Mouse (Mus musculus) lung, postnatal 0 days (tissue): Measurements from ENCODE around the gene Ttc16.

Experiments used
- CTCF ChIP-seq: IDR thresholded peaks from 2 replicates; pipeline ENCODE4 v1.5.1; 2016; ENCODE audit warnings: antibody characterized with exemption, mild to moderate bottlenecking
- EP300 ChIP-seq: IDR thresholded peaks from 2 replicates; pipeline ENCODE4 v1.6.1; 2016; ENCODE audit warnings: antibody characterized with exemption, mild to moderate bottlenecking, control low read depth

DNA sequence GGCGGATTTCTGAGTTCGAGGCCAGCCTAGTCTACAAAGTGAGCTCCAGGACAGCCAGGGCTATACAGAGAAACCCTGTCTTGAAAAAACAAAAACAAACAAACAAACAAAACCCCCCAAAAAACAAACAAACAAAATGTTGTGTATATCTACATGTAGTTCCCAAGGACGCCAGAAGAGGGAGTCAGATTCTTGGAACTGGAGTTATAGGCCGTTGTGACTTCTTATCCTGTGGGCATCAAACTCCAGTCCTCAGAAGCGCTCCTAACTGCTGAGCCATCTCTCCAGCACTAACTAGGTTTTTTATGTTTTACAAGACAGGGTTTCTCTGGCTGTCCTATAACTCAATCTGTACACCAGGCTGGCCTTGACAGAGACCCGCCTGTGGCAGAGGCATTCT is 11.7 kb upstream of the Ttc16 start:
- TF ChIP-seq CTCF (peak; percentile 69), EP300 (no peak)
